ENCODE assay signal across 10 mouse cellular contexts in genomic region chr1:177411359-177412358, GRCm38 (mm10). TPM values are rescaled to one million over a fixed set of nuclear protein-coding genes. Genes with fewer than 3 reads are reported as not detected.
DNase-seq lines count a peak whose midpoint lies in the region; ATAC-seq and TF ChIP-seq lines count a peak whose summit lies in the region.
"Had no signal": no experiment of that assay in that cellular context is flagged by ENCODE, and none has a peak within 500 bp of the region (broad histone marks: within the 10 kb centered on the region; RNA-seq: fewer than 3 reads in every experiment).

No protein-coding gene starts in this region.

- no peak for TF ChIP-seq CTCF in brain, embryonic 14.5 days (IDR thresholded peaks at IDR 0.05; ENCODE audit: borderline replicate concordance, extremely low read depth, insufficient read depth, insufficient read length)

- H3K4me2 ChIP-seq in forebrain, embryonic 14.5 days (ENCODE audit: low read length) = peak overlapping the region; percentile 35
- peak overlapping the region; percentile 26 for H3K4me2 ChIP-seq in midbrain, embryonic 13.5 days (replicated peaks)
- H3K4me2 ChIP-seq: limb, embryonic 15.5 days had no signal

- no peaks in the 10 kb centered on the region for H3K9me3 ChIP-seq in forebrain, embryonic 14.5 days (replicated peaks; ENCODE audit: control insufficient read depth, low read length)
- H3K9me3 ChIP-seq in midbrain, embryonic 13.5 days = no peaks in the 10 kb centered on the region
- H3K9me3 ChIP-seq: limb, embryonic 15.5 days had no signal

- peak; percentile 10 for DNase-seq in ES-CJ7 (ENCODE audit: low read depth, low spot score)
- peak; percentile 92 for DNase-seq in brain, embryonic 14.5 days (ENCODE audit: low read depth)
- peak; percentile 87 for DNase-seq in forebrain, embryonic 14.5 days (ENCODE audit: low spot score)
- DNase-seq in thymus, postnatal 25 days = no peak
- no peak for DNase-seq in B cell, adult 2 months
- no peak for DNase-seq in urinary bladder, adult 2 months (ENCODE audit: low spot score)
- no peak for DNase-seq in testis, postnatal 10 days (ENCODE audit: low spot score)
- DNase-seq: cerebellum, adult 18-20 months had no signal

- H3K4me3 ChIP-seq in forebrain, embryonic 14.5 days (ENCODE audit: low read depth, low read length) = no peak overlapping the region
- H3K4me3 ChIP-seq in midbrain, embryonic 13.5 days (replicated peaks) = no peak overlapping the region
- H3K4me3 ChIP-seq: limb, embryonic 15.5 days had no signal

- 12% methylated on average over 19 of the region's 19 CpGs for WGBS in forebrain, embryonic 14.5 days
- WGBS in midbrain, embryonic 13.5 days = 11% methylated on average over 19 of the region's 19 CpGs

- peaks cover 21% of the 10 kb centered on the region for H3K4me1 ChIP-seq in forebrain, embryonic 14.5 days (ENCODE audit: control insufficient read depth, insufficient read depth, low read length)
- H3K4me1 ChIP-seq in midbrain, embryonic 13.5 days (replicated peaks) = peaks cover 24% of the 10 kb centered on the region

- no peak for TF ChIP-seq POLR2A in brain, embryonic 14.5 days (IDR thresholded peaks at IDR 0.05; ENCODE audit: borderline replicate concordance, extremely low read depth, insufficient read depth, insufficient read length, poor library complexity, severe bottlenecking)

- H3K27me3 ChIP-seq in forebrain, embryonic 14.5 days (replicated peaks; ENCODE audit: control insufficient read depth, insufficient read depth, low read length) = no peaks in the 10 kb centered on the region
- no peaks in the 10 kb centered on the region for H3K27me3 ChIP-seq in midbrain, embryonic 13.5 days
- H3K27me3 ChIP-seq: limb, embryonic 15.5 days had no signal

- 0 out of 2 replicates have a peak overlapping the region, but pooled peaks have one; percentile 21 for H3K9ac ChIP-seq in forebrain, embryonic 14.5 days (ENCODE audit: low read length)
- no peak overlapping the region for H3K9ac ChIP-seq in midbrain, embryonic 13.5 days (replicated peaks)
- H3K9ac ChIP-seq: limb, embryonic 15.5 days had no signal

- H3K27ac ChIP-seq in forebrain, embryonic 14.5 days (ENCODE audit: low read depth, low read length) = peak overlapping the region; percentile 35
- H3K27ac ChIP-seq in midbrain, embryonic 13.5 days = peak overlapping the region; percentile 42
- H3K27ac ChIP-seq: limb, embryonic 15.5 days had no signal

- peak; percentile 85 for ATAC-seq in forebrain, embryonic 14.5 days
- peak; percentile 88 for ATAC-seq in midbrain, embryonic 13.5 days

- H3K36me3 ChIP-seq in forebrain, embryonic 14.5 days (ENCODE audit: control insufficient read depth, insufficient read depth, low read length) = no peaks in the 10 kb centered on the region
- H3K36me3 ChIP-seq in midbrain, embryonic 13.5 days = no peaks in the 10 kb centered on the region
- H3K36me3 ChIP-seq: limb, embryonic 15.5 days had no signal

RNA-seq across cellular contexts. Expression of gene Zbtb18, which starts 30.5 kb away (rescaled TPM):
- polyA plus RNA-seq in brain, embryonic 14.5 days (2012; rRNA removed) = 55.5 and 56.4 TPM in 2 replicates
- polyA plus RNA-seq in forebrain, embryonic 14.5 days (2014; fragmentation: Nextera tagmentation; extraction: Ambion mirVana) = 102 and 109 TPM in 2 replicates
- 14.0 and 20.6 TPM in 2 replicates for polyA plus RNA-seq in midbrain, embryonic 13.5 days (2015; fragmentation: Nextera tagmentation; extraction: Ambion mirVana)
- 11.9 and 27.0 TPM in 2 replicates for polyA plus RNA-seq in urinary bladder, adult 2 months (2012; rRNA removed)

Comparison
In these comparisons a context has a peak if more than half of its experiments do, and no peak if none do; other contexts are left out.
1. DNase-seq: peak in ES-CJ7 (single experiment), brain, embryonic 14.5 days (single experiment) and forebrain, embryonic 14.5 days (single experiment); none in thymus, postnatal 25 days (single experiment), B cell, adult 2 months (0 of 2), urinary bladder, adult 2 months (single experiment) and testis, postnatal 10 days (single experiment).